Mouse (Mus musculus): ENCODE measurements around the gene Camk2n2. TPM values are rescaled to one million over a fixed set of nuclear protein-coding genes. Genes with fewer than 3 reads are reported as not detected.
A peak's percentile ranks its signal among the peaks of the same experiment; 100 is the strongest.
"Not testable (repeated sequence)": the region's sequence is repeated elsewhere in the genome, so short reads cannot be mapped to it uniquely, and the experiment has no call there.

Gene Camk2n2
- 15.8 and 27.8 TPM in 2 replicates for total RNA-seq (2021)
- long read RNA-seq, partial matches to known transcripts: 4 of 9 reads
- long read RNA-seq, other reads (novel, unspliced or antisense): 1 of 9 reads

GRCm38 (mm10) chr16:20621191-20621990 lies at the start of gene Camk2n2:
TSS of gene Camk2n2 (minus strand) at chr16:20621287.
- peak; percentile 86 for DNase-seq

GRCm38 (mm10) chr16:20670291-20670690 lies 49.2 kb upstream of the Camk2n2 start:
- no peak for DNase-seq

GRCm38 (mm10) chr16:20668013-20668412 lies 46.9 kb upstream of the Camk2n2 start, which contains the start of gene Eif4g1:
TSS of gene Eif4g1 (plus strand) at chr16:20668313.
- DNase-seq: not testable (repeated sequence)

- DNase-seq: no peak
Observed at GRCm38 (mm10) chr16:20657661-20658060, 36.6 kb upstream of the Camk2n2 start.

- no peak for DNase-seq
Observed at GRCm38 (mm10) chr16:20653315-20653714, 32.2 kb upstream of the Camk2n2 start.

- DNase-seq: no peak
Observed at GRCm38 (mm10) chr16:20651947-20652310, 30.8 kb upstream of the Camk2n2 start.

GRCm38 (mm10) chr16:20651076-20651946 lies 30.2 kb upstream of the Camk2n2 start, which contains the start of gene Psmd2:
TSS of gene Psmd2 (plus strand) at chr16:20651652.
- peak; percentile 97 for DNase-seq

GRCm38 (mm10) chr16:20643911-20644310 lies 22.8 kb upstream of the Camk2n2 start:
- peak; percentile 42 for DNase-seq

GRCm38 (mm10) chr16:20642161-20642560 lies 21.1 kb upstream of the Camk2n2 start:
- peak; percentile 78 for DNase-seq

- no peak for DNase-seq
Observed at GRCm38 (mm10) chr16:20638367-20638766, 17.3 kb upstream of the Camk2n2 start.

- DNase-seq: no peak
Observed at GRCm38 (mm10) chr16:20637410-20637809, 16.3 kb upstream of the Camk2n2 start.

- peak; percentile 48 for DNase-seq
Observed at GRCm38 (mm10) chr16:20629731-20630634, 8.9 kb upstream of the Camk2n2 start, which contains the start of gene Ece2. TSS of gene Ece2 (plus strand) at chr16:20629828.

GRCm38 (mm10) chr16:20628871-20629391 lies 7.8 kb upstream of the Camk2n2 start:
- no peak for DNase-seq

- DNase-seq: no peak
Observed at GRCm38 (mm10) chr16:20623211-20623610, 2.1 kb upstream of the Camk2n2 start.

- peak; percentile 88 for DNase-seq
Observed at GRCm38 (mm10) chr16:20621991-20622685, 1.1 kb upstream of the Camk2n2 start.

- no peak for DNase-seq
Observed at GRCm38 (mm10) chr16:20620751-20621190, 316 bp downstream of the Camk2n2 start.

GRCm38 (mm10) chr16:20620399-20620735 lies 720 bp downstream of the Camk2n2 start:
- DNase-seq: no peak

- peak; percentile 56 for DNase-seq
Observed at GRCm38 (mm10) chr16:20619541-20620398, 1.3 kb downstream of the Camk2n2 start.

GRCm38 (mm10) chr16:20611357-20612227 lies 9.5 kb downstream of the Camk2n2 start, which contains the start of the genes Eef1akmt4, Gm49333 and Alg3:
TSS of gene Eef1akmt4 (plus strand) at chr16:20611593.
TSS of gene Gm49333 (plus strand) at chr16:20611610.
TSS of gene Alg3 (minus strand) at chr16:20611735.
- DNase-seq: peak; percentile 85

All from adrenal gland, postnatal 25 days (tissue).